Mouse (Mus musculus) heart, adult 2 months (tissue): ENCODE data around the gene Xpo4.

Source experiments
- CTCF ChIP-seq: fragments of 200-600 bp; IDR thresholded peaks from 2 replicates; pipeline ENCODE4 v1.8.1; 2022; ENCODE audit warnings: antibody characterized with exemption, mild to moderate bottlenecking, moderate library complexity
- EP300 ChIP-seq: fragments of 200-500 bp; IDR thresholded peaks from 2 replicates; pipeline ENCODE4 v1.6.1; 2011; ENCODE audit warnings: low read depth, low read length, control low read depth; ENCODE audit not compliant: insufficient read depth
- POLR2A ChIP-seq: fragments of 200-500 bp; IDR thresholded peaks from 2 replicates; pipeline ENCODE4 v1.6.1; 2011; ENCODE audit warnings: mild to moderate bottlenecking, low read depth, low read length, control low read depth; ENCODE audit not compliant: insufficient read depth

DNA sequence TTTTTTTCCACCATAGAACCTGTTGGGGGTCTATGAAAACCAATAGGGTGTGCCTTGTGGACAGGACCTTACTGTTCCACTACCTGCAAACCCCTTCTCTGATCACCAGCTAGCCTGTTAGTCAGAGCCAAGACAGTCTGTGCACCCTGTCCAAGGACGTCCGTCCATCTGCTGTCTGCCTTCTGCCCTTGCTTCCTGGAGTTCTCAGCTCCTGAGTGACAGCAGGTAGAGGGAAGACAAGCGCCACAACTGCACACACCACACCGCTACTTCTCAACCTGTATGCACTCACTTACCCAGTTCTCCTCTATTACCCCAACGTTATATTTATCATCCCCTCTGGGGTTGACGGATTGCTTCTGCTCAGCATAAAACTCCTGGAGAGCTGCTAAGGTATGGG, 99.6 kb downstream of the Xpo4 start:
- TF ChIP-seq CTCF (no peak), POLR2A (no peak), EP300 (no peak)
